Mouse (Mus musculus): Measurements from ENCODE around the gene Ubl5.
"Not testable (repeated sequence)": the region's sequence is repeated elsewhere in the genome, so short reads cannot be mapped to it uniquely, and the experiment has no call there.

Gene Ubl5

GRCm38 (mm10) chr9:20642101-20642895 is at the start of gene Ubl5:
TSS of gene Ubl5 (plus strand) at chr9:20642878.
- DNase-seq, result no peak

GRCm38 (mm10) chr9:20601270-20601669 is 41.4 kb upstream of the Ubl5 start:
- no peak for DNase-seq

- DNase-seq, result no peak
Measured at GRCm38 (mm10) chr9:20606269-20606668, 36.4 kb upstream of the Ubl5 start.

GRCm38 (mm10) chr9:20607100-20607974 is 35.3 kb upstream of the Ubl5 start:
- DNase-seq, result peak; percentile 86

GRCm38 (mm10) chr9:20609831-20610464 is 32.7 kb upstream of the Ubl5 start:
- no peak for DNase-seq

- no peak for DNase-seq
Measured at GRCm38 (mm10) chr9:20611976-20612375, 30.7 kb upstream of the Ubl5 start.

GRCm38 (mm10) chr9:20616685-20617084 is 26.0 kb upstream of the Ubl5 start:
- no peak for DNase-seq

- DNase-seq, result no peak
Measured at GRCm38 (mm10) chr9:20631332-20631731, 11.3 kb upstream of the Ubl5 start.

GRCm38 (mm10) chr9:20635676-20636075 is 7.0 kb upstream of the Ubl5 start:
- not testable (repeated sequence) for DNase-seq

GRCm38 (mm10) chr9:20636256-20636655 is 6.4 kb upstream of the Ubl5 start:
- DNase-seq, result no peak

- no peak for DNase-seq
Measured at GRCm38 (mm10) chr9:20636790-20637189, 5.9 kb upstream of the Ubl5 start.

GRCm38 (mm10) chr9:20638552-20638951 is 4.1 kb upstream of the Ubl5 start:
- DNase-seq, result no peak

- DNase-seq, result no peak
Measured at GRCm38 (mm10) chr9:20639486-20639885, 3.2 kb upstream of the Ubl5 start.

GRCm38 (mm10) chr9:20641501-20641900 is 1.2 kb upstream of the Ubl5 start:
- no peak for DNase-seq

GRCm38 (mm10) chr9:20642896-20643466 is 303 bp downstream of the Ubl5 start:
- no peak for DNase-seq

GRCm38 (mm10) chr9:20643781-20644180 is 1.1 kb downstream of the Ubl5 start:
- no peak for DNase-seq

- peak; percentile 66 for DNase-seq
Measured at GRCm38 (mm10) chr9:20644360-20645081, 1.8 kb downstream of the Ubl5 start, which contains the start of gene Fbxl12. TSS of gene Fbxl12 (minus strand) at chr9:20644767.

GRCm38 (mm10) chr9:20645121-20645520 is 2.4 kb downstream of the Ubl5 start:
- no peak for DNase-seq

- peak; percentile 98 for DNase-seq
Measured at GRCm38 (mm10) chr9:20651602-20652259, 9.1 kb downstream of the Ubl5 start, which contains the start of gene Pin1. TSS of gene Pin1 (plus strand) at chr9:20652095.

GRCm38 (mm10) chr9:20652260-20652658 is 9.6 kb downstream of the Ubl5 start:
- DNase-seq, result no peak

GRCm38 (mm10) chr9:20653859-20654258 is 11.2 kb downstream of the Ubl5 start:
- no peak for DNase-seq

- no peak for DNase-seq
Measured at GRCm38 (mm10) chr9:20657546-20657945, 14.9 kb downstream of the Ubl5 start.

Data from cerebellum, adult 8-10 months (tissue).